Mouse (Mus musculus): ENCODE measurements around the gene Plekha6. TPM values are rescaled to one million over a fixed set of nuclear protein-coding genes. Genes with fewer than 3 reads are reported as not detected.

Plekha6 gene
- 6.6 and 6.9 TPM in 2 replicates for polyA plus RNA-seq (2012; rRNA removed)
- polyA plus RNA-seq (2014; fragmentation: Nextera tagmentation; extraction: Ambion mirVana) = 4.0 and 4.2 TPM in 2 replicates

DNA sequence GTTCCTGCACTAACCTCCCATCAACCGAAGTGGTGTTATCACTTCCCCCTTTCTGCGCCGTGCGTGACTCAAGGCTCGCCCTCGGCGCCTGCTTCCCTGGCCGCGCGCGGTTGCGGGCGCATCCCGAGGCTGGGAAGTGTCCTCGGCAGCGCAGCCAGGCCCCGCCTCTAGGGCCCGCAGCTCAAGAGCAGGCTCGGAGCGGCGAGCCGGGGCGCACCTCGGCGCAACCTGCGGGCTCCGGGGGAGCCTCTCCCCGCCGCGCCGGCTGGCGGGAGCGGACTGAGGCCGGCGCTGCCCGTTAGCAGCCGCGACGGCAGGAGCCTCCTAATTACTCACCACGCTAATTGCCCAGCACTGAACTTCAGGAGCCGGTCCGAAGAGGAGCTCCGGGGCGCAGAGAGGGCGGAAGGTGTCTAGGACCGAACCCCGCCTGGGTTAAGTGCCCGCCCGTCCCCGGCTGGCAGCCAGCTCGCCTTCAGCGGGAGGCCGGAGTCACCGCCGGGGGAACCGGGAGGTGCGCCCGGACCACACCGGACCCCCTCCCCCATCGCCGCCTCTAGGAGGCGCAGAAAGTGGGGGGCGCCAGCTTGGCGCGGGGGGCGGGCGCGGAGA lies at the start of gene Plekha6:
Gene Plekha6, plus strand, starts transcription at position 391 of the 612 bp plus-strand sequence.
- Histone ChIP-seq H3K36me3 (ENCODE audit: control insufficient read depth, insufficient read depth, low read length) (no peaks in the 10 kb centered on the region), H3K4me3 (replicated peaks; ENCODE audit: low read length) (peak within 1 kb of the TSS; percentile 56), H3K27ac (replicated peaks; ENCODE audit: low read depth, low read length) (no peak within 1 kb of the TSS), H3K4me1 (ENCODE audit: control insufficient read depth, insufficient read depth, low read length) (0 out of 2 replicates have a peak, but pooled peaks cover 8% of the 10 kb centered on the region), H3K4me2 (replicated peaks; ENCODE audit: low read depth, low read length, severe bottlenecking) (peak within 1 kb of the TSS; percentile 97), H3K9ac (ENCODE audit: low read depth, low read length, severe bottlenecking) (peak within 1 kb of the TSS; percentile 52), H3K9me3 (ENCODE audit: control insufficient read depth, low read length) (no peaks in the 10 kb centered on the region), H3K27me3 (ENCODE audit: control insufficient read depth, insufficient read depth, low read length) (peaks cover 49% of the 10 kb centered on the region)
- TF ChIP-seq POLR2A (IDR thresholded peaks at IDR 0.05; ENCODE audit: borderline replicate concordance, extremely low read depth, insufficient read depth, insufficient read length) = no peak
- DNase-seq (ENCODE audit: low spot score) (no peak), ATAC-seq (ENCODE audit: low FRiP score, low read depth) (peak; percentile 38; the same call in 1 of the 2 replicates)
- under 1% methylated on average over 40 of the region's 68 CpGs for WGBS

GRCm38 (mm10) chr1:133116108-133116507 lies 47.9 kb upstream of the Plekha6 start:
- Histone ChIP-seq H3K4me3 (replicated peaks; ENCODE audit: low read length) (no peak overlapping the region), H3K27ac (replicated peaks; ENCODE audit: low read depth, low read length) (no peak overlapping the region), H3K27me3 (ENCODE audit: control insufficient read depth, insufficient read depth, low read length) (no peaks in the 10 kb centered on the region), H3K9me3 (ENCODE audit: control insufficient read depth, low read length) (no peaks in the 10 kb centered on the region), H3K4me1 (ENCODE audit: control insufficient read depth, insufficient read depth, low read length) (peaks cover 14% of the 10 kb centered on the region), H3K4me2 (replicated peaks; ENCODE audit: low read depth, low read length, severe bottlenecking) (no peak overlapping the region), H3K36me3 (ENCODE audit: control insufficient read depth, insufficient read depth, low read length) (no peaks in the 10 kb centered on the region), H3K9ac (ENCODE audit: low read depth, low read length, severe bottlenecking) (no peak overlapping the region)
- 92% methylated on average over 4 of the region's 4 CpGs for WGBS
- no peak for DNase-seq (ENCODE audit: low spot score)
- ATAC-seq (ENCODE audit: low FRiP score, low read depth) = no peak
- no peak for TF ChIP-seq POLR2A (IDR thresholded peaks at IDR 0.05; ENCODE audit: borderline replicate concordance, extremely low read depth, insufficient read depth, insufficient read length)

GRCm38 (mm10) chr1:133118127-133118526 lies 45.9 kb upstream of the Plekha6 start:
- Histone ChIP-seq H3K9ac (ENCODE audit: low read depth, low read length, severe bottlenecking) (no peak overlapping the region), H3K4me3 (replicated peaks; ENCODE audit: low read length) (no peak overlapping the region), H3K4me2 (replicated peaks; ENCODE audit: low read depth, low read length, severe bottlenecking) (no peak overlapping the region), H3K9me3 (ENCODE audit: control insufficient read depth, low read length) (no peaks in the 10 kb centered on the region), H3K27ac (replicated peaks; ENCODE audit: low read depth, low read length) (no peak overlapping the region), H3K36me3 (ENCODE audit: control insufficient read depth, insufficient read depth, low read length) (no peaks in the 10 kb centered on the region), H3K27me3 (ENCODE audit: control insufficient read depth, insufficient read depth, low read length) (no peaks in the 10 kb centered on the region), H3K4me1 (ENCODE audit: control insufficient read depth, insufficient read depth, low read length) (peaks cover 14% of the 10 kb centered on the region)
- no peak for DNase-seq (ENCODE audit: low spot score)
- no peak for ATAC-seq (ENCODE audit: low FRiP score, low read depth)
- TF ChIP-seq POLR2A (IDR thresholded peaks at IDR 0.05; ENCODE audit: borderline replicate concordance, extremely low read depth, insufficient read depth, insufficient read length) = no peak
- 82% methylated on average over 5 of the region's 5 CpGs for WGBS

GRCm38 (mm10) chr1:133118844-133119243 lies 45.2 kb upstream of the Plekha6 start:
- H3K4me2 ChIP-seq (replicated peaks; ENCODE audit: low read depth, low read length, severe bottlenecking) = no peak overlapping the region
- TF ChIP-seq POLR2A (IDR thresholded peaks at IDR 0.05; ENCODE audit: borderline replicate concordance, extremely low read depth, insufficient read depth, insufficient read length) = no peak
- 82% methylated on average over 3 of the region's 3 CpGs for WGBS
- ATAC-seq (ENCODE audit: low FRiP score, low read depth) (no peak), DNase-seq (ENCODE audit: low spot score) (no peak)
- no peaks in the 10 kb centered on the region for H3K9me3 ChIP-seq (ENCODE audit: control insufficient read depth, low read length)
- H3K27ac ChIP-seq (replicated peaks; ENCODE audit: low read depth, low read length) = no peak overlapping the region
- no peak overlapping the region for H3K9ac ChIP-seq (ENCODE audit: low read depth, low read length, severe bottlenecking)
- H3K36me3 ChIP-seq (ENCODE audit: control insufficient read depth, insufficient read depth, low read length) = no peaks in the 10 kb centered on the region
- no peak overlapping the region for H3K4me3 ChIP-seq (replicated peaks; ENCODE audit: low read length)
- no peaks in the 10 kb centered on the region for H3K27me3 ChIP-seq (ENCODE audit: control insufficient read depth, insufficient read depth, low read length)
- peaks cover 14% of the 10 kb centered on the region for H3K4me1 ChIP-seq (ENCODE audit: control insufficient read depth, insufficient read depth, low read length)

- peak; percentile 88 for ATAC-seq (ENCODE audit: low FRiP score, low read depth)
- Histone ChIP-seq H3K4me3 (replicated peaks; ENCODE audit: low read length) (no peak overlapping the region), H3K4me1 (ENCODE audit: control insufficient read depth, insufficient read depth, low read length) (peaks cover 14% of the 10 kb centered on the region), H3K4me2 (replicated peaks; ENCODE audit: low read depth, low read length, severe bottlenecking) (no peak overlapping the region), H3K27ac (replicated peaks; ENCODE audit: low read depth, low read length) (no peak overlapping the region), H3K9me3 (ENCODE audit: control insufficient read depth, low read length) (no peaks in the 10 kb centered on the region), H3K36me3 (ENCODE audit: control insufficient read depth, insufficient read depth, low read length) (no peaks in the 10 kb centered on the region), H3K27me3 (ENCODE audit: control insufficient read depth, insufficient read depth, low read length) (no peaks in the 10 kb centered on the region), H3K9ac (ENCODE audit: low read depth, low read length, severe bottlenecking) (0 out of 2 replicates have a peak overlapping the region, but pooled peaks have one; percentile 18)
- WGBS = 37% methylated on average over 7 of the region's 7 CpGs
- peak; percentile 59 for DNase-seq (ENCODE audit: low spot score)
- no peak for TF ChIP-seq POLR2A (IDR thresholded peaks at IDR 0.05; ENCODE audit: borderline replicate concordance, extremely low read depth, insufficient read depth, insufficient read length)
These were observed 43.9 kb upstream of the Plekha6 start for GRCm38 (mm10) chr1:133119931-133120712.

All from limb, embryonic 14.5 days (tissue).